Mouse (Mus musculus) spleen, adult 2 months (tissue): Measurements from ENCODE around the gene Vrtn.

Experiments
- CTCF ChIP-seq: fragments of 200-500 bp; IDR thresholded peaks from 2 replicates; pipeline ENCODE4 v1.5.1; 2011; ENCODE audit warnings: mild to moderate bottlenecking, inconsistent platforms; ENCODE audit not compliant: insufficient read depth, insufficient read length, insufficient replicate concordance; ENCODE audit errors: extremely low read depth
- POLR2A ChIP-seq: fragments of 200-500 bp; IDR thresholded peaks from 2 replicates; pipeline ENCODE4 v1.6.1; 2011; ENCODE audit warnings: low read depth, low read length, inconsistent platforms

- no peak for TF ChIP-seq CTCF
- no peak for TF ChIP-seq POLR2A
Measured at GRCm38 (mm10) chr12:84676011-84676410, 35.2 kb downstream of the Vrtn start.
